Mouse (Mus musculus) embryonic facial prominence, embryonic 13.5 days (tissue): ENCODE data around the gene Nenf. TPM values are rescaled to one million over a fixed set of nuclear protein-coding genes. Genes with fewer than 3 reads are reported as not detected.

Experiments
- ATAC-seq: fragments of 200-750 bp; cut with Nextera tagmentation; 2 replicates; pipeline ENCODE4 v1.8.0; 2017; ENCODE audit warnings: low read depth; ENCODE audit not compliant: insufficient number of reproducible peaks, insufficient read depth, low FRiP score, low TSS enrichment
- H3K27ac ChIP-seq: fragments of 300-500 bp; sonication (generic); 2 replicates; pipeline ENCODE4 v1.5.1; 2015; ENCODE audit warnings: moderate library complexity, mild to moderate bottlenecking, inconsistent platforms
- H3K27me3 ChIP-seq: fragments of 300-500 bp; sonication (generic); 2 replicates; pipeline ENCODE4 v1.6.1; 2015; ENCODE audit warnings: mild to moderate bottlenecking, inconsistent platforms
- H3K36me3 ChIP-seq: fragments of 300-500 bp; sonication (generic); 2 replicates; pipeline ENCODE4 v1.6.1; 2015; ENCODE audit warnings: mild to moderate bottlenecking, inconsistent platforms
- H3K4me1 ChIP-seq: fragments of 300-500 bp; sonication (generic); 2 replicates; pipeline ENCODE4 v1.6.1; 2015; ENCODE audit warnings: inconsistent platforms
- H3K4me2 ChIP-seq: fragments of 300-500 bp; sonication (generic); 2 replicates; pipeline ENCODE4 v1.6.1; 2015; ENCODE audit warnings: moderate library complexity, mild to moderate bottlenecking, inconsistent platforms
- H3K4me3 ChIP-seq: fragments of 300-500 bp; sonication (generic); 2 replicates; pipeline ENCODE4 v1.5.1; 2015; ENCODE audit warnings: mild to moderate bottlenecking, inconsistent platforms
- H3K9ac ChIP-seq: fragments of 300-500 bp; sonication (generic); 2 replicates; pipeline ENCODE4 v1.6.1; 2015; ENCODE audit warnings: mild to moderate bottlenecking, inconsistent platforms
- H3K9me3 ChIP-seq: fragments of 300-500 bp; sonication (generic); 2 replicates; pipeline ENCODE4 v1.6.1; 2016; ENCODE audit warnings: inconsistent platforms
- WGBS: fragments of 180-500 bp; shearing (Covaris S2); methylation state at CpG from one replicate; pipeline ENCODE4 v1.1.7; 2015; ENCODE audit warnings: mixed read lengths; 5-methylcytosine and 5-hydroxymethylcytosine counted together
- polyA plus RNA-seq: library from polyadenylated mRNA; unstranded; fragments of >200 nt; fragmentation: Nextera tagmentation; extraction: Ambion mirVana; gene quantifications from 2 replicates; pipeline ENCODE4 v1.2.1, GENCODE M21; 2015

The Nenf gene
- polyA plus RNA-seq, 1 experiment from 2014 or later: 94.7 TPM

DNA sequence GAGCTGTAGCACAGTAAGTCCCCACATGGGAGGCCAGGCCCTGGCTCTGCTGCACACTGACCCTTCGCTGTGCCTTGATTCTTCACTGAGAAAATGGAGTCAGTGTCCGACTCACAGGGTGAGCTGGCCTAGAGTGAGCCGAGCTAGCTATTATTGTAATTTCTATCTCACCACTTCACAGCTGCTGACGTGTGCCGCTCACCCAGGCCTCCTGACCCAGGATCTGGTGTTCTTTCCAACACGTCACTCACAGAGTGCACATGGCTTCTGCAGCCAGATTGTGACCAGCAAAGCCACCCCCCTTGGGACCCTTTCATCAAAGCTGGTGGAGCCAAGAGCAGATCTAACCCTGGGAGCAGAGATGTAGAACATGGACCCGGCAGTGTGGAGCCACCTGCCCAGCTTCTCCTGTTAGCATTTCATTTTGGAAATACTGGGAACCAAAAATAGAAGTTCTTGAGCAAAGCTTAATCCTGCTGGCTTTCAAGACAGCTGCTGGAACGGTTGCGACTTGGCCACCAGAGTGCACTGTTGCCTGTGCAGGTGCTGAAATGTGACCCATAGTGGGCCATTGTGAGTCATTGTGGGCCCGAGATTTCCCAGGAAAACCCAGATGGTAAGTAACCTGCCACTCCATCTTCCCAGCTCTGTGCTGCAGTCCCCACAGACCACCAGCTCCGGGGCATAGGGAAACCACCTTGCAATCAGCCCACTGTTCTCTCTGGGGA lies 18.6 kb downstream of the Nenf start:
- ATAC-seq: no peak
- no peak overlapping the region for H3K4me2 ChIP-seq
- H3K27me3 ChIP-seq: no peaks in the 10 kb centered on the region
- 52% methylated on average over 11 of the region's 11 CpGs for WGBS
- no peaks in the 10 kb centered on the region for H3K4me1 ChIP-seq
- no peaks in the 10 kb centered on the region for H3K9me3 ChIP-seq
- H3K9ac ChIP-seq: no peak overlapping the region
- H3K4me3 ChIP-seq: no peak overlapping the region
- H3K27ac ChIP-seq: no peak overlapping the region
- no peaks in the 10 kb centered on the region for H3K36me3 ChIP-seq

DNA sequence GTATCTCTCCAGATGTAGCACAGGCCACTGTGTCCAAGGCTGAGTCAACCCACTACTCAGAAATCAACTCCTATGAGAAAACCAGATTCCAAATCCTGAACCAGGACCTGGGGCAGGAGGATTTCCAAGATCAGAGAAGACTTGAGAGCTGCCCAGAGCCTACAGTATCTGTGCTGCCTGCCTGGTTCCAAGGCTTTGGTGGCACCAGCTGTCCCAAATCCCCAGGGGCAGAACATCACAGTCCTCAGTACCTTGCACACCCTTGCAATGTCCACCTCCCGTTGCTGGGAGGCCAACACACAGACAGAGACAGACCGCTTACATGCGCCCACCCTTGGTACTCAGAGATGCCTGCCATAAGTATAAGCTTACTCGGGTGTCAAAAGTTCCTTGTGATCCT lies 19.7 kb downstream of the Nenf start:
- H3K9me3 ChIP-seq: no peaks in the 10 kb centered on the region
- no peak overlapping the region for H3K9ac ChIP-seq
- H3K36me3 ChIP-seq: no peaks in the 10 kb centered on the region
- no peaks in the 10 kb centered on the region for H3K27me3 ChIP-seq
- 86% methylated on average over 4 of the region's 4 CpGs for WGBS
- no peak overlapping the region for H3K27ac ChIP-seq
- no peak overlapping the region for H3K4me2 ChIP-seq
- H3K4me1 ChIP-seq: no peaks in the 10 kb centered on the region
- ATAC-seq: no peak
- no peak overlapping the region for H3K4me3 ChIP-seq

DNA sequence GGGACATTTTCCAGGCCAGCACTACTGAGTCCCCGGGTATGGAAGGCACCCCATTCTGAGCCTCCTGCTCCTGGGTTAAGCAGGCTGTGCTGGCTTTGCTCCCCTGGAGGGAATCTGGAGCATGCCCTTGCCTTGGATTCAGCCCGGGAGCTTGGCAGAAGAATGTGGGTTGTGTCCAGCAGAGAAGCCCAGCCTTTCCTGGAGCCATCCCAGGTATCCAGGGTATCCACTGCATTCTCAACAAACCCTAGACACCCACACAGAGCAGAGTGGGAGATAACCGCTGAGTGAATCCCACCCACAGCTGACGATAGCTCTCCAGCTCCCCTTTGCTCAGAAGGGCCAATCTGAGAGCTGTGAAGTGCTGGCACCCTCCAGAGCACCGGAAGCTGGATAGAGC lies 21.5 kb downstream of the Nenf start:
- 74% methylated on average over 5 of the region's 5 CpGs for WGBS
- Histone ChIP-seq H3K9me3 (no peaks in the 10 kb centered on the region), H3K9ac (no peak overlapping the region), H3K27me3 (no peaks in the 10 kb centered on the region), H3K4me2 (no peak overlapping the region), H3K4me1 (0 out of 2 replicates have a peak, but pooled peaks cover 5% of the 10 kb centered on the region), H3K27ac (no peak overlapping the region), H3K4me3 (no peak overlapping the region), H3K36me3 (no peaks in the 10 kb centered on the region)
- no peak for ATAC-seq

DNA sequence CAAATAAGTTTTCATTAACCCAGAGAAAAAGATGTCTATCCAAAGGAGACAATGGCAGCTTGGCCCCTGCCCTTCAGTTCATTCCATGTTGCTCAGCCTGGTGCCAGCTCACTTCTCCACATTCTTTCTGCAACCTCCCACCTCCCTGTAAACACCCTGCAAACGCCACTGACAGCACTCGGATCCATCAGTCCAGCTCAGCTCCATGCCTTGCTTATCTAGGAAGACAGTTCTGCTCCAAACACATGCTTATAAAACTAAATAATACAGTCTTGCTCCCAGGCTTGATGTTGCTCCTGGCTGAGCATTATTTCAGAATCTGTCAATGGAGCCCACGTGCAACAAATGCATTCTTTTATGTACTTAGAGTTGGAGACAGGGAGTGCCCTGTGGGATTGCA lies 22.2 kb downstream of the Nenf start:
- Histone ChIP-seq H3K4me2 (no peak overlapping the region), H3K4me3 (no peak overlapping the region), H3K4me1 (0 out of 2 replicates have a peak, but pooled peaks cover 5% of the 10 kb centered on the region), H3K36me3 (no peaks in the 10 kb centered on the region), H3K9ac (no peak overlapping the region), H3K9me3 (no peaks in the 10 kb centered on the region), H3K27me3 (no peaks in the 10 kb centered on the region), H3K27ac (no peak overlapping the region)
- no peak for ATAC-seq
- WGBS: 35% methylated on average over 3 of the region's 3 CpGs

DNA sequence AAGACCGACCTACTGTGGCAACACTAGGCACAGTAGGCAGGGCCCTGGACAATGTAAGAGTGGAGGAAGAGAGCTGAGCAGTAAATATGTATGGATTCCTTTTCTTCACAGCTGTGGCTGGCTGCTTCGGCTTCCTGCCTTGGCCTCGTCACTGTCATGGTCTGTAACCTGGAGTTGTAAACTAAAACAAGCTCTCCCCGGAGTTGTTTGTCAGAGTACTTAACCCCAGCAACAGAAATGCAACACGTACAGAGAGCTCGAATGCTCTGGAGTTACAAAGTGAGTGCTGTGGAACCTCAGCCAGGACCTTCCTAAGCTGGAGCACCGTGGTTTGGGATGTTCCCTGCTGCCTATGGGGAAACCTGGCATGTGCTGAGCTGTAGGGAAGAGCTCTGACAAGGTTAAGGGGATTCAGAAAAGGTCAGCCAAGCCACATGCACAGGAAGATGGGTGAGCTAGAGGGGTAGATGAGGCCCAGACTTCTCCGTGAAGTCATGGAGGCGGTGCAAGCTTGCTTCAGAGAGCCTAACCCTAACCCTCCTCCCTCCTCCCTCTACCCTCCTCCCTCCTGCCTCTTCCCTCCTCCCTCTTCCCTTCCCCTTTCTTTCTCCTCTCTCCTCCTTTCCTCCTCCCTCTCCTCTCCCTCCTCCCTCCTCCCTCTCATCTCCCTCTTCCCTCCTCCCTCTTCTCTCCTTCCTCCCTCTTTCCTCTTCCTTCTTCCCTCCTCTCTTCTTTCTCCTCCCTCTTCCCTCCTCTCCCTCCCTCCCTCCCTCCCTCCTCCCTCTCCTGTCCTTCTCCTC lies 23.8 kb downstream of the Nenf start:
- no peaks in the 10 kb centered on the region for H3K27me3 ChIP-seq
- no peaks in the 10 kb centered on the region for H3K36me3 ChIP-seq
- no peak for ATAC-seq
- no peak overlapping the region for H3K4me2 ChIP-seq
- 0 out of 2 replicates have a peak, but pooled peaks cover 5% of the 10 kb centered on the region for H3K4me1 ChIP-seq
- H3K9ac ChIP-seq: no peak overlapping the region
- no peaks in the 10 kb centered on the region for H3K9me3 ChIP-seq
- WGBS: 65% methylated on average over 9 of the region's 9 CpGs
- no peak overlapping the region for H3K27ac ChIP-seq
- H3K4me3 ChIP-seq: no peak overlapping the region

DNA sequence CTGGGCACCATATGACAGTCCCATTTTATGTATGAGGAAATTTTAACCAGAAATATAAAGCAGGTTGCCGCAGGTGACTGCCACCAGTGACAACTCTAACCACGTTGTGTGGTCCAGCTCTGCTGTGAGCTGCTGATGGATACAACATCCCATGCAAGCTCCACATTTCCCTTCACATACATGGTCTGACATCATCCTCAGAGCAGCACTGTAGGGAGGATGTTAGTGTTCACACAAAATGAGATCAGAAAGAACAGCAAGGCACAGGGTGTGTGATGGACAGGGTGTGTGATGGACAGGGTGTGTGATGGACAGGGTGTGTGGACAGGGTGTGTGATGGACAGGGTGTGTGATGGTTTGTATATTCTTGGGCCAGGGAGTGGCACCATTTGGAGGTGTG lies 24.9 kb downstream of the Nenf start:
- Histone ChIP-seq H3K36me3 (no peaks in the 10 kb centered on the region), H3K9ac (no peak overlapping the region), H3K27me3 (no peaks in the 10 kb centered on the region), H3K27ac (no peak overlapping the region), H3K9me3 (no peaks in the 10 kb centered on the region), H3K4me2 (no peak overlapping the region), H3K4me3 (no peak overlapping the region), H3K4me1 (0 out of 2 replicates have a peak, but pooled peaks cover 5% of the 10 kb centered on the region)
- ATAC-seq: no peak
- WGBS: 86% methylated on average over 2 of the region's 2 CpGs

DNA sequence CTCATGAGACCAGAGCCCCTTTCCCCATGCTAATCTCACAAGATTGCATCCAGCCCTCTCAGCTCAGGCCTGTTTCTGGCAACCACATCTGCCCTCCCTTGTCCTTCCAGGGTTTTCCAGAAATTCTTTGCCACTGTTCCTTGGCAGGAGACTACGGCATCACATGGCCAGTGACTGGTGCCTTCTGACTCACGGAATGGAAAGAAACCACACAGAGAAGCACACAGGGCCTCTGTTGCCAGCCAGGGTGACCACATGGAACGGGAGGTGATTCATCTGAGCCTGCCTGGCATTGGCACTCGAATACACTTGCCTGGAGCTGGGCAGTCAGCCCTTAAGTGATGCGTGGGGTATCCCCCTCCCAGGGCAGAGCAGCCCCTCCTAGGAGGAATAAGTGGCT lies 25.6 kb downstream of the Nenf start:
- H3K4me1 ChIP-seq: 0 out of 2 replicates have a peak, but pooled peaks cover 5% of the 10 kb centered on the region
- no peak overlapping the region for H3K4me3 ChIP-seq
- H3K36me3 ChIP-seq: no peaks in the 10 kb centered on the region
- no peaks in the 10 kb centered on the region for H3K9me3 ChIP-seq
- H3K9ac ChIP-seq: no peak overlapping the region
- no peak overlapping the region for H3K4me2 ChIP-seq
- H3K27me3 ChIP-seq: no peaks in the 10 kb centered on the region
- 65% methylated on average over 5 of the region's 5 CpGs for WGBS
- H3K27ac ChIP-seq: no peak overlapping the region
- ATAC-seq: no peak

DNA sequence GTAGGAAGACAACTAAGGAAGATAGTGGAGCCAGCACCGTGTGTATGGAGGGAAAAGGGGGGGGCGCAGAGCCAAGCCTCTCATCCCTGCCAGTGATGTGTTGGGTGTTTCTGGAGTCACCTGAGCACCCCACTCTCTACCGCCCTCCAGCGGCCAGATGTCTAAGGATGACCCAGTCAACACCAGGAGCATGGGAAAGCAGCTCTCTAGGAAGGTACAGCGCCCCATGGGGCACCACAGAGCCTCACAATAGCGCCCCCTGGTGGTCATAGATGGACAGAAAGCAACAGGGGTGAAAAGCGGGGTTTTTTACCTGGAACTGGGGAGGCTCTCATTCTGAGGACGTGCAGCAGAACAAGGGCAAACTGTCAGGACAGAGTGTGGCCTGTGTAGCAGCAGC lies 29.2 kb downstream of the Nenf start:
- no peak overlapping the region for H3K9ac ChIP-seq
- WGBS: 35% methylated on average over 8 of the region's 8 CpGs

DNA sequence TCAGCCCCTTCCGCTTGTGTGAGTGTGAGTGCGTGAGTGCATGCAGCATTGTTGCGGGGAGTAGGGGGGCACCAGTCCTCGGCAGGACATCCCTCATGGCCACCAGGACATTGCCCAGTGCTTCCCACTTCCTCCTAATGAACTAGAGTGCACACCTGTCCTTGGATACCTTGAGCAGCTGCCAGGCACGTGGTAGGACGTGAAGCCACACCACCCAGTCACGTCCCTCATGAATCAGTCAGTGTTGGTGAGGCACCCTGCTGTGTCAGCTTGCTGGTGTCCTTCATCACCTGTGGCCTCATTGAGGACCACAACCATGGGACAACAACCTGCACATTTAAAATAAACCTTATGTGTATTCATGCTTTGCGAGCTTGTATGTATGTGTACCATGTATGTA lies 33.5 kb downstream of the Nenf start:
- H3K4me1 ChIP-seq: no peaks in the 10 kb centered on the region

More for the DNA sequence above, 29.2 kb downstream of the Nenf start:
- Histone ChIP-seq H3K4me2 (no peak overlapping the region), H3K9me3 (no peaks in the 10 kb centered on the region), H3K27ac (no peak overlapping the region), H3K27me3 (no peaks in the 10 kb centered on the region), H3K4me1 (0 out of 2 replicates have a peak, but pooled peaks cover 5% of the 10 kb centered on the region), H3K36me3 (no peaks in the 10 kb centered on the region), H3K4me3 (no peak overlapping the region)
- ATAC-seq: no peak

DNA sequence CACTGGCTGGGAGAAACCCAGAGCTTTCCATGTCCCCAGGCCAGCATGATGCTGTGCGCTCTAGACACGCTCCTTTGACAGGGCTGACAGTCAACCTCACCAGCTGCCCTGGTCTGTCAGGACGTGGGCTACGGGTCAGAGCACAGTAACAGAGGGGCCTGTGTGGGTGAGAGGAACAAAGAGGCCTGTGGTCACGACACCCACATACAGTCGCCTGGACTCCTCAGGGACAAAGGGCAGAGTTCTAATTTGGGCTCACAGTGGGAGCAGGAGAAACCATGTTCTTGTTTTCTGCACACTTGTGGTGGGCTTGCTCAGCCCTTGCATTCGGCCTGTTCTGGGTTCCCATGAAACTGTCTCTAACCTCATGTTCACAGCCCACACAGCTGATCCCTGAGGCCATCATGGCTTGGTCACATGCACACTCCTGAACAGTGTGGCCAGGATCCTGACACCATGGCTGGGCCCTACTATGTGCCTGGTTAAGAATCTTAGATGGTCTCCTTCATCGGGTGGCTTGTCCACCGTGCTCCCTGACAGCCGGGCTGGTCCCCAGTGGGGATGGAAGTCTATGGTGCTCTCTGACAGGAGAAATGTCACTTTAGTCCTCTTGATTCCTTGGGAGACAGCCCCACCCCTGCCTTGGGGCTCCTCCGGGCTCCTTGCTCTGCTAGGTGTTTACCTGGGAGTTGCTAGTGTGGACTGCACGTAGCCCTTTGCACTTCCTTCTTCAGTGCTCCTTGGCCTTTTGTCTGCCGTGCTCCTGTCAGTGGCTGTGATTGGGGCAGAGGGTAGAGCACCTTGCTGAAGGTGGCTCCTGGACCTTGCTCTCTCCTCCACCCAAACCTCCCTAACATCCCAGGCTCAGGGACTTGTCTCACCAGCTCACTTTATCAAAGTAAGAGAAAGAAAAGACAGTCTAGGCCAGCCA lies 34.6 kb downstream of the Nenf start:
- H3K9ac ChIP-seq: no peak overlapping the region
- no peak for ATAC-seq
- H3K9me3 ChIP-seq: no peaks in the 10 kb centered on the region
- 76% methylated on average over 13 of the region's 13 CpGs for WGBS
- no peak overlapping the region for H3K4me3 ChIP-seq
- H3K27me3 ChIP-seq: no peaks in the 10 kb centered on the region
- no peaks in the 10 kb centered on the region for H3K36me3 ChIP-seq
- no peak overlapping the region for H3K4me2 ChIP-seq
- H3K27ac ChIP-seq: no peak overlapping the region
- no peaks in the 10 kb centered on the region for H3K4me1 ChIP-seq

More for the DNA sequence above, 33.5 kb downstream of the Nenf start:
- 83% methylated on average over 8 of the region's 8 CpGs for WGBS
- H3K9me3 ChIP-seq: no peaks in the 10 kb centered on the region
- no peaks in the 10 kb centered on the region for H3K27me3 ChIP-seq
- H3K4me2 ChIP-seq: no peak overlapping the region
- ATAC-seq: no peak
- H3K4me3 ChIP-seq: no peak overlapping the region
- H3K36me3 ChIP-seq: no peaks in the 10 kb centered on the region
- no peak overlapping the region for H3K27ac ChIP-seq
- H3K9ac ChIP-seq: no peak overlapping the region

DNA sequence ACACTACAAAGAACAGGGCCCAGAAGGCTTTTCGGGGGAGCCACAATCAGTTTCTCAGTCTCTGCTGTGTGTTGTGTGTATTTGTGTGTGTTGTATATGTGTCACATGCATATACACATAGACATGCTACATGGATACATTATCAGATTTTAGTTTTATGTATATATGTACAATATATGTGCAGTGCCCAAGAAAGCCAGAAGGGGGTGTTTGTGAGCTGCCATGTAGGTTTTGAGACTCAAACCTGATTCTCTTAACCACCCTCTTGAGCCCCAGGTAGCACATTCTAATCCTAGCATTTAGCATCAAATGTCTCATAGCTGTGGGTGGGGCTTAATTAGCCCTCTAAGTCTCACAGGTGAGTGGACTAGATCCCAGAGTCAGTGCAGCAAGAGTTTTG lies 35.7 kb downstream of the Nenf start:
- Histone ChIP-seq H3K36me3 (no peaks in the 10 kb centered on the region), H3K4me3 (no peak overlapping the region), H3K9ac (no peak overlapping the region), H3K9me3 (no peaks in the 10 kb centered on the region), H3K27me3 (no peaks in the 10 kb centered on the region), H3K27ac (no peak overlapping the region), H3K4me1 (no peaks in the 10 kb centered on the region), H3K4me2 (no peak overlapping the region)
- no peak for ATAC-seq
- 79% methylated on average over 1 of the region's 1 CpGs for WGBS
